Mouse (Mus musculus) liver, embryonic 13.5 days (tissue): Measurements from ENCODE around the gene Csmd2. TPM values are rescaled to one million over a fixed set of nuclear protein-coding genes. Genes with fewer than 3 reads are reported as not detected.

Source experiments
- ATAC-seq: fragments of 200-750 bp; cut with Nextera tagmentation; 2 replicates; pipeline ENCODE4 v1.8.0; 2017; ENCODE audit warnings: low read depth, mild to moderate bottlenecking, moderate number of reproducible peaks, moderate library complexity
- DNase-seq: peaks from one replicate; pipeline ENCODE4 v3.0.0; 2022
- H3K27ac ChIP-seq: fragments of 300-500 bp; sonication (generic); 2 replicates; pipeline ENCODE4 v1.5.1; 2015; ENCODE audit warnings: moderate library complexity, mild to moderate bottlenecking, inconsistent platforms
- H3K27me3 ChIP-seq: fragments of 300-500 bp; sonication (generic); 2 replicates; pipeline ENCODE4 v1.6.1; 2015; ENCODE audit warnings: mild to moderate bottlenecking, inconsistent platforms
- H3K36me3 ChIP-seq: fragments of 300-500 bp; sonication (generic); 2 replicates; pipeline ENCODE4 v1.6.1; 2015; ENCODE audit warnings: mild to moderate bottlenecking, inconsistent platforms
- H3K4me1 ChIP-seq: fragments of 300-500 bp; sonication (generic); replicated peaks from 2 replicates; pipeline ENCODE4 v1.6.1; 2015; ENCODE audit warnings: inconsistent platforms
- H3K4me2 ChIP-seq: fragments of 300-500 bp; sonication (generic); 2 replicates; pipeline ENCODE4 v1.6.1; 2015; ENCODE audit warnings: inconsistent platforms, mild to moderate bottlenecking, moderate library complexity
- H3K4me3 ChIP-seq: fragments of 300-500 bp; sonication (generic); replicated peaks from 2 replicates; pipeline ENCODE4 v1.5.1; 2015; ENCODE audit warnings: mild to moderate bottlenecking, inconsistent platforms
- H3K9ac ChIP-seq: fragments of 300-500 bp; sonication (generic); 2 replicates; pipeline ENCODE4 v1.6.1; 2015; ENCODE audit warnings: mild to moderate bottlenecking, inconsistent platforms
- H3K9me3 ChIP-seq: fragments of 300-500 bp; sonication (generic); replicated peaks from 2 replicates; pipeline ENCODE4 v1.6.1; 2016; ENCODE audit warnings: inconsistent platforms
- WGBS: fragments of 180-500 bp; shearing (Covaris S2); methylation state at CpG from one replicate; pipeline ENCODE4 v1.1.7; 2015; ENCODE audit not compliant: insufficient replicate concordance; 5-methylcytosine and 5-hydroxymethylcytosine counted together
- polyA plus RNA-seq: library from polyadenylated mRNA; unstranded; fragments of >200 nt; fragmentation: Nextera tagmentation; extraction: Ambion mirVana; gene quantifications from 2 replicates; pipeline ENCODE4 v1.2.1, GENCODE M21; 2015

Csmd2 gene
- polyA plus RNA-seq, 1 experiment from 2014 or later = 0.02 TPM

GRCm38 (mm10) chr4:128123281-128123680 is 135.6 kb downstream of the Csmd2 start:
- DNase-seq (no peak), ATAC-seq (no peak)
- Histone ChIP-seq H3K4me1 (no peaks in the 10 kb centered on the region), H3K27me3 (no peaks in the 10 kb centered on the region), H3K9ac (no peak overlapping the region), H3K9me3 (peaks cover 14% of the 10 kb centered on the region; the same call in 1 of the 2 replicates), H3K4me3 (no peak overlapping the region), H3K36me3 (no peaks in the 10 kb centered on the region), H3K4me2 (no peak overlapping the region), H3K27ac (no peak overlapping the region)
- WGBS = 59% methylated on average over 8 of the region's 8 CpGs

GRCm38 (mm10) chr4:128124738-128125137 is 137.1 kb downstream of the Csmd2 start:
- peaks cover 14% of the 10 kb centered on the region; the same call in 1 of the 2 replicates for H3K9me3 ChIP-seq
- H3K4me3 ChIP-seq = no peak overlapping the region
- H3K4me1 ChIP-seq = no peaks in the 10 kb centered on the region
- H3K27ac ChIP-seq = no peak overlapping the region
- no peaks in the 10 kb centered on the region for H3K27me3 ChIP-seq
- no peak for ATAC-seq
- DNase-seq = no peak
- no peak overlapping the region for H3K9ac ChIP-seq
- 64% methylated on average over 4 of the region's 4 CpGs for WGBS
- H3K4me2 ChIP-seq = no peak overlapping the region
- H3K36me3 ChIP-seq = no peaks in the 10 kb centered on the region

DNA sequence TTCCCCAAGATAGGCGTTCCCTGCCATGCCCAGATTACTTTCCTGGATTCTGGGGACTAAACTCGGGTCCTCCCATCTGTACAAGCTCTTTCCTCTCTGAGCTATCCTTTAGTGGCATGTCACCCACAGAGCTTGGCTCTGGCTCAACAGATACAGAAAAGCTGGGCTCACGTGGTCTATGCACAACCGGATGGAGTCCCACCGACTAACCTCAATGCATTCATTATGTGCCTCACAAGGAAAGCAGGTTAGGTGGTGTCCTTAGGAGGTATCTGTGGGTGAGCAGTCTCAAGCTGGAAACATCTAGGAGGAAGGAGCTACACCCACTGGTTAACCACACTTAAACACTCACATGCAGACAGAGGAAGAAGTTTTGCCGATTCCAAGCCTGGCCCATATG is 140.9 kb downstream of the Csmd2 start:
- H3K27me3 ChIP-seq = no peaks in the 10 kb centered on the region
- no peaks in the 10 kb centered on the region for H3K4me1 ChIP-seq
- H3K4me3 ChIP-seq = no peak overlapping the region
- H3K4me2 ChIP-seq = no peak overlapping the region
- 64% methylated on average over 6 of the region's 6 CpGs for WGBS
- ATAC-seq = no peak
- no peaks in the 10 kb centered on the region for H3K36me3 ChIP-seq
- no peak overlapping the region for H3K9ac ChIP-seq
- H3K9me3 ChIP-seq = peaks cover 21% of the 10 kb centered on the region; the same call in 1 of the 2 replicates
- no peak for DNase-seq
- no peak overlapping the region for H3K27ac ChIP-seq

GRCm38 (mm10) chr4:128130611-128131142 is 143.0 kb downstream of the Csmd2 start:
- no peak overlapping the region for H3K4me3 ChIP-seq
- no peak overlapping the region for H3K27ac ChIP-seq
- H3K4me1 ChIP-seq = no peaks in the 10 kb centered on the region
- no peaks in the 10 kb centered on the region for H3K27me3 ChIP-seq
- H3K9ac ChIP-seq = no peak overlapping the region
- H3K4me2 ChIP-seq = no peak overlapping the region
- no peak for DNase-seq
- 61% methylated on average over 4 of the region's 4 CpGs for WGBS
- H3K9me3 ChIP-seq = peaks cover 11% of the 10 kb centered on the region; the same call in 1 of the 2 replicates
- ATAC-seq = no peak
- H3K36me3 ChIP-seq = no peaks in the 10 kb centered on the region

DNA sequence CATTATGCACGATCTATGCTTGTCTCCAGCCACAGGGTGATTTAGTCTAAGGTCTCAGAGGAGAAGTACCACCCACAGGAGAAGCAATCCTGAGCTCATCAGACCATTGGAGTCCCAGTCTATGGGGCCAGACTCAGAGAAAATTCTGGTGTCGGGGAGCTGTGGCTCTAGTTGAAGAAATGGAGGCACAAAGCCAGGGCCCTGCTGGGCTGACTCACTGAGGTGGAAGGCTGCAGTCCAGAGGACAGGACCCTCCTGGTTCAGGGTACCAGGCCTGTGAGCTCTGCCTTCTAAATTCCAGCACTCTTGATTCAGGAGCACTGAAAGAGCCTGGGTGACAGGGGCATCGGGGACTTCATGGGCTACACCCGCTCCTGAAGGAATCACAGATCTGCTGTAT is 144.0 kb downstream of the Csmd2 start:
- DNase-seq = no peak

DNA sequence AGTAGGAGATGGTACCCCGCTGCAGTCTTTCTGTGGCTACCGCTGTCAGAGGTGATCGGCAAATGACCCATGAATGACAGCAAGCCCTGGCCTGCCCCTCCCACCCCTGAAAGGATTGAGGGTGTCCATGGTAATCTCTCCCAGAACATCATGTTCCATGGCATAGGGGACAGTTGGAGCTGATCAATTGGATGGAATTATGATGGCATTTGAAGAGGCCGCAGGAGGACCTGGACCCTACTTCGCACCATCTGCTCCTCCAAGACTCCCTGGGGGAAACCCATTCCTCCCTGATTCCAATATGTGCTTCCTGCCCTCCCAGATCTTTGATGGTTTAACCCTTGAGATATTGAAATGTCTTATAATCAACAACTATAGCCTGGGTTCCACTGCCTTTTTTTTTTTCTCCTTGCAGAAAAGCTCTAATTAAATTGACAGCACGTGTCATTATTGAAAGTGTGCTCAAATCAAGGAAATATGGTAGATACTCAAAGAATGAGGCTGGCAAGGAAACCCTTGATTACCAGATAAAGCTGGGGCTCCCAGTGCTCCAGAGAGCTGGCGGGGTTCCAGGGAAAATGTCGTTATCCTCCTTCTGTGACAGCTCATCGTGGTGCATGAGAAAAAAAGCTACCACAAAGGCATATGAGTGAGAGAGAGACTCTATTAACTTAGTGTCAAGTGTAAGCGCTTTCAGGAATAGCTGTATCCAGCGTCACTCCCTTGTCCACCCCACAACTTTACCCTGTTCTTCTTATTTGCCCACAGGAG is 145.4 kb downstream of the Csmd2 start:
- DNase-seq (no peak), ATAC-seq (no peak)
- H3K27ac ChIP-seq = no peak overlapping the region
- no peaks in the 10 kb centered on the region for H3K27me3 ChIP-seq
- WGBS = 63% methylated on average over 11 of the region's 11 CpGs
- H3K4me2 ChIP-seq = no peak overlapping the region
- no peak overlapping the region for H3K9ac ChIP-seq
- no peaks in the 10 kb centered on the region for H3K4me1 ChIP-seq
- no peaks in the 10 kb centered on the region for H3K36me3 ChIP-seq
- peaks cover 8% of the 10 kb centered on the region; the same call in 1 of the 2 replicates for H3K9me3 ChIP-seq
- no peak overlapping the region for H3K4me3 ChIP-seq

More for the DNA sequence above, 144.0 kb downstream of the Csmd2 start:
- ATAC-seq = no peak
- H3K9me3 ChIP-seq = peaks cover 11% of the 10 kb centered on the region; the same call in 1 of the 2 replicates
- H3K4me1 ChIP-seq = no peaks in the 10 kb centered on the region
- H3K36me3 ChIP-seq = no peaks in the 10 kb centered on the region
- no peak overlapping the region for H3K27ac ChIP-seq
- no peak overlapping the region for H3K4me2 ChIP-seq
- 64% methylated on average over 4 of the region's 4 CpGs for WGBS
- H3K4me3 ChIP-seq = no peak overlapping the region
- H3K9ac ChIP-seq = no peak overlapping the region
- no peaks in the 10 kb centered on the region for H3K27me3 ChIP-seq

GRCm38 (mm10) chr4:128134348-128134994 is 146.8 kb downstream of the Csmd2 start:
- whole genome bisulfite sequencing = 74% methylated on average over 11 of the region's 11 CpGs
- no peak overlapping the region for H3K4me2 ChIP-seq
- no peaks in the 10 kb centered on the region for H3K27me3 ChIP-seq
- DNase-seq (no peak), ATAC-seq (no peak)
- no peak overlapping the region for H3K9ac ChIP-seq
- H3K4me3 ChIP-seq = no peak overlapping the region
- no peak overlapping the region for H3K27ac ChIP-seq
- no peaks in the 10 kb centered on the region for H3K4me1 ChIP-seq
- H3K9me3 ChIP-seq = peaks cover 8% of the 10 kb centered on the region; the same call in 1 of the 2 replicates
- no peaks in the 10 kb centered on the region for H3K36me3 ChIP-seq

- H3K9me3 ChIP-seq = peaks cover 4% of the 10 kb centered on the region; the same call in 1 of the 2 replicates
- H3K27ac ChIP-seq = no peak overlapping the region
- H3K4me3 ChIP-seq = no peak overlapping the region
- no peaks in the 10 kb centered on the region for H3K27me3 ChIP-seq
- H3K36me3 ChIP-seq = no peaks in the 10 kb centered on the region
- H3K4me2 ChIP-seq = no peak overlapping the region
- no peak for DNase-seq
- ATAC-seq = no peak
- 65% methylated on average over 12 of the region's 12 CpGs for WGBS
- H3K9ac ChIP-seq = no peak overlapping the region
- no peaks in the 10 kb centered on the region for H3K4me1 ChIP-seq
Measured at GRCm38 (mm10) chr4:128135014-128135622, 147.5 kb downstream of the Csmd2 start.

GRCm38 (mm10) chr4:128139991-128140390 is 152.3 kb downstream of the Csmd2 start:
- H3K4me2 ChIP-seq = no peak overlapping the region
- H3K27me3 ChIP-seq = no peaks in the 10 kb centered on the region
- H3K27ac ChIP-seq = no peak overlapping the region
- ATAC-seq = no peak
- H3K9me3 ChIP-seq = peaks cover 5% of the 10 kb centered on the region
- H3K4me3 ChIP-seq = no peak overlapping the region
- WGBS = 69% methylated on average over 2 of the region's 2 CpGs
- H3K9ac ChIP-seq = no peak overlapping the region
- no peaks in the 10 kb centered on the region for H3K36me3 ChIP-seq
- no peaks in the 10 kb centered on the region for H3K4me1 ChIP-seq
- no peak for DNase-seq

DNA sequence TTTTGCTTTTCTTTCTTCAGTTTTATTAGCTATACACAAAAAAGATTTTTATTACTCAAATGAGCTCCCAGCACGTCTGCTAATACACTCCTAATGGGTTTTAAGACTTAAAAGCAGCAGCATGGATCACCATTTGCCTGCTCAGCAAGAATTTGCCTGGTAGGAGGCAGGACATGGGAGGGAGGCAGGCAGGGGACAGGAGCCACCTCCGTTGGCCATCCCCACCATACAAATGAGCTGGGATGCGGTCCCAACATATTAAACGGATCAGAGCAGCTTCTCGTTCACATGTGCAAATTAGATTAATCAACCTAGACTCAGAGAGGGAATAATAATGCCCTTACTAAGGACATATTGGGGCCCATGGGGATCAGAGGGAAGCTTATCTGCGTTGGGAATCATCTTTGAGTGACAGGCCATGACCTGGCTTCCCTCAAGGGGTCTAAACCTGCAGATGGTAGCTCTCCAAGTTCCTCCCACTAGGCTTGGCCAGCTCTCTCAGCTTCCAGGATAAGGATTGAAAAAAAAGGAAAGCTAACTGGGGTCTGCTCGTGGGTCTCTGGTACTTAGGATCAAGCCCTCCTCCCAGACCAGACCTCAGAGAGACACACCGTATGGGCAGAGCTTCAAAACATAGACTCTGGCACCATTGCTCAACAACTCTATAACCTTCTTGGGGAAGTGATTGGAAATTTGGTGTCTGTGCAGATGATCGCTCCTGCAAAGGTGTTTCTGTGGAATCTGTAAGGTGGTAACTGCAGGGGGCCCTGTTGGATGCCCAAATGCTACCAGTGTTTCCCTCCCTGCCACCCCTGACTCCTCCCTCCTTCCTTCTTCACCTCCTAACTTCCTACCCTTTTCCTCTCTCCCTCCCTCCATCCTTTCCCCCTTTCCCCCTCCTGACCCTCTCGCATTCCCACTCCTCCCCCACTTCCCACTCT is 153.8 kb downstream of the Csmd2 start:
- WGBS = 46% methylated on average over 10 of the region's 10 CpGs

More for the DNA sequence above, 153.8 kb downstream of the Csmd2 start:
- Histone ChIP-seq H3K4me3 (no peak overlapping the region), H3K9me3 (peaks cover 5% of the 10 kb centered on the region; the same call in 1 of the 2 replicates), H3K36me3 (no peaks in the 10 kb centered on the region), H3K4me2 (no peak overlapping the region), H3K4me1 (no peaks in the 10 kb centered on the region), H3K9ac (no peak overlapping the region), H3K27ac (no peak overlapping the region), H3K27me3 (no peaks in the 10 kb centered on the region)
- no peak for ATAC-seq
- DNase-seq = no peak
